Mouse (Mus musculus) v-Abl transformed pro-B cells (cell line): Measurements from ENCODE around the gene Dnah7c.
"Not testable (repeated sequence)": the region's sequence is repeated elsewhere in the genome, so short reads cannot be mapped to it uniquely, and the experiment has no call there.

Experiments used
- in situ Hi-C, 2 experiments: fragments of 400-800 bp; cut with MboI; formaldehyde crosslinking; loops; one replicate each; pipeline ENCODE4 v1.15.1; 2025; ENCODE audit not compliant: unreplicated experiment in 2 of 2

Dnah7c gene

GRCm38 (mm10) chr1:46725266-46725665 is 299.9 kb downstream of the Dnah7c start:
- in situ Hi-C loops, result no loop called here

- in situ Hi-C loops, result not testable (repeated sequence)
Measured at GRCm38 (mm10) chr1:46725719-46726118, 300.3 kb downstream of the Dnah7c start.

GRCm38 (mm10) chr1:46729731-46730130 is 304.3 kb downstream of the Dnah7c start:
- in situ Hi-C loops, result not testable (repeated sequence)

- in situ Hi-C loops, result not testable (repeated sequence)
Measured at GRCm38 (mm10) chr1:46733405-46734106, 308.2 kb downstream of the Dnah7c start.

GRCm38 (mm10) chr1:46734455-46734854 is 309.1 kb downstream of the Dnah7c start:
- in situ Hi-C loops, result not testable (repeated sequence)

- in situ Hi-C loops, result not testable (repeated sequence)
Measured at GRCm38 (mm10) chr1:46764600-46764999, 339.2 kb downstream of the Dnah7c start.

- in situ Hi-C loops, result not testable (repeated sequence)
Measured at GRCm38 (mm10) chr1:46769318-46769717, 343.9 kb downstream of the Dnah7c start.

- in situ Hi-C loops, result not testable (repeated sequence)
Measured at GRCm38 (mm10) chr1:46770077-46770695, 344.8 kb downstream of the Dnah7c start.

GRCm38 (mm10) chr1:46782227-46782626 is 356.8 kb downstream of the Dnah7c start:
- in situ Hi-C loops, result not testable (repeated sequence)

- in situ Hi-C loops, result no loop called here
Measured at GRCm38 (mm10) chr1:46805074-46805473, 379.7 kb downstream of the Dnah7c start.

- in situ Hi-C loops, result not testable (repeated sequence)
Measured at GRCm38 (mm10) chr1:46808630-46809029, 383.2 kb downstream of the Dnah7c start.

- in situ Hi-C loops, result no loop called here
Measured at GRCm38 (mm10) chr1:46817934-46818333, 392.5 kb downstream of the Dnah7c start.

- in situ Hi-C loops, result no loop called here
Measured at GRCm38 (mm10) chr1:46822256-46822972, 397.0 kb downstream of the Dnah7c start.

- in situ Hi-C loops, result loop anchor here in 1 of 2 experiments (25.0 kb wide), 1 partner anchor 993 kb away; no protein-coding TSS in a partner anchor
Measured at GRCm38 (mm10) chr1:46830066-46830843, 404.9 kb downstream of the Dnah7c start.

- in situ Hi-C loops, result loop anchor here in 1 of 2 experiments (25.0 kb wide), 1 partner anchor 995 kb away; no protein-coding TSS in a partner anchor
Measured at GRCm38 (mm10) chr1:46831927-46832326, 406.5 kb downstream of the Dnah7c start.

GRCm38 (mm10) chr1:46843406-46843805 is 418.0 kb downstream of the Dnah7c start:
- in situ Hi-C loops, result loop anchor here (10.0 to 25.0 kb wide), 2 partner anchors 1006 to 1029 kb away; no protein-coding TSS in a partner anchor

GRCm38 (mm10) chr1:46844281-46844680 is 418.9 kb downstream of the Dnah7c start:
- in situ Hi-C loops, result loop anchor here (10.0 to 25.0 kb wide), 2 partner anchors 1007 to 1029 kb away; no protein-coding TSS in a partner anchor

GRCm38 (mm10) chr1:46845221-46845620 is 419.8 kb downstream of the Dnah7c start:
- in situ Hi-C loops, result loop anchor here (5.0 to 25.0 kb wide), 3 partner anchors 122 to 1030 kb away; no protein-coding TSS in a partner anchor

GRCm38 (mm10) chr1:46849758-46850157 is 424.4 kb downstream of the Dnah7c start:
- in situ Hi-C loops, result loop anchor here (5.0 to 25.0 kb wide), 5 partner anchors 118 to 1055 kb away; partner anchors contain the start of gene Wdr75 (in 1 of the 2)

- in situ Hi-C loops, result loop anchor here in 1 of 2 experiments (10.0 kb wide), 2 partner anchors 417 to 1057 kb away; partner anchors contain the start of gene Wdr75
Measured at GRCm38 (mm10) chr1:46851586-46851985, 426.2 kb downstream of the Dnah7c start.
